Mouse (Mus musculus) left cerebral cortex, postnatal 14 days (tissue): Measurements from ENCODE around the gene Rims4. TPM values are rescaled to one million over a fixed set of nuclear protein-coding genes. Genes with fewer than 3 reads are reported as not detected.
A peak's percentile ranks its signal among the peaks of the same experiment; 100 is the strongest.

Experiments
- DNase-seq, 2 experiments: peaks; one replicate each; pipeline ENCODE4 v3.0.0; 2021 to 2022; ENCODE audit warnings: low spot score in 2 of 2, mixed read lengths in 1 of 2
- intact Hi-C: fragments of 180-260 bp; cut with DNase I; formaldehyde crosslinking; loops from one replicate; pipeline ENCODE4 v1.15.1; 2025
- total RNA-seq, 2 experiments: library from RNA; stranded (reverse); gene quantifications; 2 replicates each; pipeline ENCODE4 v1.2.3; 2021

Rims4 gene
- total RNA-seq, 2 experiments from 2014 or later: 111 to 125 TPM

DNA sequence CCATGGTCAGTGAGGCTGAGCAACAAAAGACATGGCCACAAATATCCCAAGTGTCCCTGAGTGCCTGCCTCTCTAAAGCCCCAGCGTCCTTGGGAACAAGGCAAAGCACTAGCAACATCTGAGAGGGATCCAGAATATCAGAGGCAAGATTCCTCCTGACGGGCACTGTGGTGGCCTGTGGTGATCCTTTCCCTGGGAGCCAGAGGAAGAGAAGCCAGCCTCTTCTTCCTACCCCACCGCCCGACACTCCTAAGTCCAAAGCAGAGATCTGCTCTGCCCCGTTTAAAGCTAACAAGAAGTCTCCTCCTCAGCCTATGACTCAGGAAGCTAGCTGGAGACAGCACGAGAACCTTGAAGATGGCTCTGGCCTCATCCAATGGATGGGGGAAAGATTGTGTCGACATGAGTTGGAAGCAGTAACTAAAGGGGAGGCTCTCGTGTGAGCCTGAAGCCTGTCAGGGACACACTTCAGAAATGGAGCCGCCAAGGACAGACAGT, 3.1 kb downstream of the Rims4 start:
- DNase-seq: peak in 1 of 2 experiments; percentile 65
- intact Hi-C loops: loop anchor here (5.0 kb wide), 1 partner anchor 58 kb away; no protein-coding TSS in a partner anchor

DNA sequence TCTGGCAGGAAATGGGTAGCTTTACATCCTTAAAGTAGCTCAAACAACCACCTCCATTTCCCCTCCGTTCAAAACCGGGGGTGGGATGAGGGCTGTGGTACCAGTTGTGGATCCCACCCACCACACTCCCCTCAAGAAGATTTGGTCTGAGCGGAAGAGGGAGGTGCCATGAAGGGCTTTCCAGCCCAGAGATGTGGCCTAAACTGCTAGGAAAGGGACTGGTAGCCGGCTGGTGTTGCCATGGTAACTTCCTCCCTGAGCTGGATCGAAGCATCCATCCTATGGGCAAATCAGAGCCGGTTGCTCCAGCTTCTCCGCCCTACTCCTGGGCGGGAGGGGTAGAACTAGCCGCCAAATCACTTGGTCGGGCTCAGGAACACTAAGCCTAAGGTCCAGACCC, 4.4 kb downstream of the Rims4 start:
- intact Hi-C loops: no loop called here
- DNase-seq: peak; percentile 82 to 86

DNA sequence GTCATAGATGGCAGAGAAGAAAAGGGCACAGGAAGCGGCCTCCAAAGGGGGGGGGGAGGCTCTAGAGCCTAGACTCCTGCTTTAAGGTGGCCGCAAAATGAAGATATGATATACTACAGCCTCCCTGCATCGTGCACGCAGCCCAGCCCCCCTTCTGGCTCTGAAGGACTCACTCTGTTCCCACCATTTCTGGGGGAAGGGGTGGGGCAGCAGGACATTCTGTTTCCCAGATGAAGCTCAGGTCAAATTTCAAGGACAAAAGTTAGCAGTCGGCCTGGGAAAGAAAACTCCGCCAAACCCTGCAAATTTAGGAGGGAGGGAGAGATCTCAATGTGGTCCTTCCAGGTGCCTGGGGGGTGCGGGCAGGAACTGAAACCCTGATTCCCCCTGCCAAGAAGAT, 4.8 kb downstream of the Rims4 start:
- intact Hi-C loops: no loop called here
- no peak for DNase-seq

DNA sequence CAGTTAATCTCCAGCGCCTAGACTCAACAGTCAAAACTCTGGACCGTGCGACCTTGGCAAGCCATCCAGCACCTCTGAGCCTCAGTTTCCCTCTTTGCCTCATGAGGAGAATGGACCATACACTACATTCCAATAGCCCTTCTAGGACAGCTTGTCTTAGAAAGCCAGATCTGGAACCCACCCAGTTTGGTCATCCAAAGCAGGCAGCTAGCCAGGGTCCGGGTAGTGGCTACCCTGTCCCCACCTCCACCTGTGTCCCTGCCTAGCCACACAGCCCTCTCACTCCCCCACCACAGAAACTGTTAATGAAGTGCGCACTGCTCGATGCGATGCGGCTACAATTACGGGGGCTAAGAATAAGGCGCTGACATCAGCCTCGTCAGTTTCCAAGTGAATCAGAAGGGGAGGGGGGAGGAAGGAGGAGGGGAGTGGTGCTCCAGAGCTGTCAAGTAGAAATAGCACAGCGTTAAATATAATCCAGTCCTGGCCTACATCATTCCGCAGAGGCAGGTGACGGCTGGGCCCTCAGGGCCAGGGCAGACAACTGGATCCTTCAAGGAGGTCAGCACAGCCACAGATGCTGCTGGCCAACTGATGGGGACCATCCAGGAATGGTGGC, 6.5 kb downstream of the Rims4 start:
- intact Hi-C loops: no loop called here
- peak; percentile 67 to 82 for DNase-seq

DNA sequence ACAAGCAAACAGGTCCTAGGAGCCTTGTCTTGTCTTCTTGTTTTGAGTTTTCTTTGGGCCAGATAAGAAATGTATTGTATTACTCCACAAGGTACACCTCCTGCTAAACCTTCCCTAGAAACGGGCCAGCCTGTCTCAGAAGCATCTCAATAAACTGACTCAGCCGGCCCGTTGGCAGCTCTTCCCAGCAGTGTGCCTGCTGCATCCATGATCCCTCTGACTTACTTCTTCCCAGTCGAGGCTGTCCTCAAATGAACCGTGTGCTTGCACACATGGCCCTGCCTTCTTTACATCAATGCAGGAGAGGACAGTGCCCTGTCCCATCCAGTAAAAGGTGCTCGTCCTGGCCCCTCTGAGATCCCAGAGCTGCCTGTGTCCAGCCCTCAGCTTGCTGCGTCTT, 8.9 kb downstream of the Rims4 start:
- no peak for DNase-seq
- intact Hi-C loops: no loop called here

DNA sequence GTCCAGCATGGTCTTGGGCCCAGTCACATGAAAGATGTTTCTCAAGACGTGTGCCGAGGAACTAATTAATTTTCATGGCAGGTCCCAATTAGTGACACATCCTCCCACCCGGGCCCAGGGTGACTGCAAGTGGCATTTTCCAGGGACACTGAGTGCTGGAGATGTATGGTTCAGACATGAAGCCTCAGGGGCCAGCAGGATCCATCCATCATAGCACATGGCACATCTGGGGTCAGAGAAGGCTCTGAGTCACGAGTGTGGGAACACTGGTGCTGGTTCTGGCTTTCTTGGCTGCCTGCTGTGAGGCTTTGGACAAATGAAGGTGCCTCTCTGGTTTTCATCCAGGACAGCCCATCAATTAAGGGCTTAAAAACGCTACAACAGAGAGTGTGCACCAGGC, 11.4 kb downstream of the Rims4 start:
- intact Hi-C loops: no loop called here
- DNase-seq: no peak

DNA sequence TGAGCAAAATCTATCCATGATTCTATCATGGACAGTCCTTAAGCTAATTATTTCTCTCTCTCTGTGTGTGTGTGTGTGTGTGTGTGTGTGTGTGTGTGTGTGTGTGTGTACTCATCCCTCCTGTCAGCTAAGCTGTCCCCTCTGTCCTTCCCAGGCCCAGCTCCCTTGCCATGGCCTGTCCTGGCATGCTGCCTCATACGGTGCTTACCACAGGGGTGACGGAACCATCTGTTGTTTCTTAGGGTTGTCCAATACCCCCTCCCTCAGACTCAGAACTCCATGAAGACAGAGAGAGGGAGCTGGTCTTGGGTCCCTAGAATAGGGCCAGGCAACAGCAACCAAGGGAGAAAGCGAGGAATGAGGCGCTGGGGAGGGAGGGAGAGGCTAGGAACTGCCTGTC, 14.2 kb downstream of the Rims4 start:
- no peak for DNase-seq
- intact Hi-C loops: no loop called here

DNA sequence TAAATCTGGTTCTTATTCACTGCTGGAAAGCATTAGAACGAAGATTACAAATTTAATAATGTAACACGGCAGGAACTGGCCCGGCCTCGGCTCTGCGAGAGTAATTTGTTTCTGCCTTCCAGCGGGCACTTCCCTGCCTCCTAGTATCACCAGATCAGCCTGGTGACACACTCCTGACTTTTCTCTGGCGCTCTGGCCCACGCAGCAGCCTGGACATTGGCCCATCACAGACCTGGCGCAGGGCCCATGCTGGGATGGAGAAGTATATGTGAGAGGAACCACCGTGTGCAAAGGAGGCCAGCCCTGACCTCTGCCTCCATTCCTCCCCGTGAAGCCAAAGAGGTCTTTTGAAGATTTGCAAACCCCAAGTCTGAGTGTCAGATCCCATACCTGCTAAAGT, 15.0 kb downstream of the Rims4 start:
- intact Hi-C loops: no loop called here
- no peak for DNase-seq

DNA sequence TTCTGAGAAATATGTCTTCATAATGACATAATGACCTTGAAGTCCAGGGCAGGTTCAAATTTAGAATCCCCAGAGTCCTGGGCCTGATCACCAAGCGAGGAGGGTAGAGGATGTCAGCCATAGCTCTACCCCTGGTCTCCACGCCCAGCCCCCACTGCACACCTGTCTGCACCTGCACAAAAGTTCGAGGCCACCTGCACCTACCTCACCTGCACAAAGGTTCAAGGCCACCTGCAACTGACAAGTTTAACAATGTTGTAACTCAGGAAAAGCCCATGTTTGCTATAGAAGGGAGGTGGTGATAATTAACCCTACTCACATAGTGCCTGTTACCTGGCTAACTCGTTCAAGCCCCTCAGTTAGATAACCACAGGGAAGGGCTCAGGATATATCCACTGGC, 16.0 kb downstream of the Rims4 start:
- intact Hi-C loops: no loop called here
- DNase-seq: no peak

DNA sequence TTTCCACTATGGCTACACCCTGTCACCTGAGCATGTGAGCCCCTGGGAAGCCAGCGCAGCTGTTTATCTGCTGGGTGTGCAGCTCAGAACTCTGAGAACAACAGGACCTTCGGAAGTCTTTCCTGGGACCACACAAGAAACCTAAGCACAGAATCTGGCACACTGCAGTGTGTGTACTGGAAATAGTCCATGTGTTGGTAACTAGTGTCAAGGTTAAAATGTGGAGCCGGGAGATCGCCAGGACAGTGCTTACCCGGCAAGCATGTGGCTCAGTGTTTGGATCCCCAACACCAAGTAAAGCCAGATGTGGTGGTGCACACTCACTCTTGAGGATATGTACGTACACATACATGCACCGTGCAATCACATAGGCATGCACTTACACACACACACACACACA, 17.4 kb downstream of the Rims4 start:
- intact Hi-C loops: no loop called here
- DNase-seq: no peak

DNA sequence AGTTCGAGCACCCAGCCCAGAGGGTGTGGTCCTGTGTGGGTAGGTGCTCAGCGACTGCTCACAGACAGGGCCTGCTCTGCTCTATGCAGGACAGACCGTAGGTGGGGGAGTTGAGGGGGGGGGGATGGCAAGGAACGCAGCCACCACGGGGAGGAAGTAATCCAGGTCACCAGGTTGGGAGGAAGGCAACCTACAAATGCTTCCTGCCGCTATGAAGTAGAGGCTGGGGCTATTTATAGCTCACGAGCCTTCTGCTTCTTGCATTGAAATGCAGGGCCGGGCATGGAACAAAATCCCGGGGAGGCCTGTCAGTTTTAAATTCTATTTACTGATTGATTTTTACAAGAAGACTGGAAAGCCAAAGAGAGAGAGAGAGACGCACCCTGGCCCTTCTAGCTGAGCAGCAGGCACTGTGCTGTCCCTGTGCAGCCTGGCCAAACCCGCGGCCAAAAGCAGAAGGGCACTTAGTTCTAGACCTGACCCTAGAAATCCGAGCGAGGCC, 18.5 kb downstream of the Rims4 start:
- intact Hi-C loops: no loop called here

DNA sequence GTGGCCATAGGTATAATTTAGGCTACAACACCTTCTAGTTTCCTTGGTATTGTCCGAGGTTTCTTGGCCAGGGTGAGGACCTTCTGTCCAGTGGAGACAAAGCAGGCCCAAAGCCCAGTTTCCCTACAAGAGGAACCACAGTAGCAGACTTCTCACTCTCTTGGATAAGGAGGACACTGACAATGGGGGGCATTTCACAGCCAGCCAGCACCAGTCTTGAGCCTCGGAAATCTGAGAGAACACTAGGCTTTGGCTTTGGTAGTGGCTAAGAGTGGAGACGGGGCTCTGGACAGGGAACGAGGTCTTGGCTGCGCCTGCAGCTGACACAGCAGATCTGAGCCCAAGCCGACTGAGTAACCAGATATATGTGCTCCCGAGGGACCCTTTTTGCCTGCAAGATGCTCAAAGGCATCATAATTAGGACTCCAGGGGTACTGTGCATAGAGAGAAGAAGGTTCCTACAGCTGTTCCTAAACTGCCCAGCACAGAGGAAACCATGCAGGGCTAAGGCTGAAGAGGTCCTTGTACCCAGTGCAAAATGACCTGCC, 20.4 kb downstream of the Rims4 start:
- intact Hi-C loops: no loop called here
- DNase-seq: no peak

More for the DNA sequence above, 18.5 kb downstream of the Rims4 start:
- DNase-seq: no peak

DNA sequence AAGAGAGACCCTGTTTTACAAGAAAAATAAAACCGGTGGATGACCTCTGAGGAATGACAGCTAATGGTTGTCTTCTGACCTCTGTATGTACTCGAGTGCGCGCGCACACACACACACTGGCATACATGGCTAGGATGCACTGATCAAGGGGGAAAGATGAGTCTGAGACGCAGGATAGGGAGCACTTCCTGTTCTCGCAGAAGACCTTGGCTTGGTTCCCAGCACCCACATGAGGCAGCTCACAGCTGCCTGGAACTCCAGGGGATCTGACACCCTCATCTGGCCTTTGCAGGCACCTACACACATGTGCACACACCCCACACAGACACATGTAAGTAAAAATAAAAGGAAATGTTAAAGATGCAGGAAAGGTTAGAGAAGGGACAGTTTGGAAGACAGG, 21.5 kb downstream of the Rims4 start:
- no peak for DNase-seq
- intact Hi-C loops: no loop called here

DNA sequence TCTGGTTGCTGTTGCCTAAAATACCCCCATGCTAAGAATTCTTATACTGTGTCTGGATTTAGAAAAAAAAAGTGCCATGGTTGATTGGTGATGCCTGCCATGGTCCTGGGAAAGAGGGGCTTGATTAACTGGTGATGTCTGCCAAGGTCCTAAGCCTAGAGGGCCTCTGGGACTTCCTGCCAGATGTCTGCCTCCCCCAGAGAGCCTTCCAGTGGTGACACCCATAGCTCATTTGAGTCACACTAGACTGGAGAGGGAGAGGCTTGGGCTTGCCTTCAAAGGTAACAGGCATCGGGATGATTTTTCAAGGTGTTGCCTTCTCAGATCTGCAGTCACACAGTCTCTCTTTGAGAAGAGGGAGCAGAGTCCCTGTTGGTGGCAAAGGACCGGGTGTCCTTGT, 23.3 kb downstream of the Rims4 start:
- intact Hi-C loops: no loop called here
- no peak for DNase-seq

DNA sequence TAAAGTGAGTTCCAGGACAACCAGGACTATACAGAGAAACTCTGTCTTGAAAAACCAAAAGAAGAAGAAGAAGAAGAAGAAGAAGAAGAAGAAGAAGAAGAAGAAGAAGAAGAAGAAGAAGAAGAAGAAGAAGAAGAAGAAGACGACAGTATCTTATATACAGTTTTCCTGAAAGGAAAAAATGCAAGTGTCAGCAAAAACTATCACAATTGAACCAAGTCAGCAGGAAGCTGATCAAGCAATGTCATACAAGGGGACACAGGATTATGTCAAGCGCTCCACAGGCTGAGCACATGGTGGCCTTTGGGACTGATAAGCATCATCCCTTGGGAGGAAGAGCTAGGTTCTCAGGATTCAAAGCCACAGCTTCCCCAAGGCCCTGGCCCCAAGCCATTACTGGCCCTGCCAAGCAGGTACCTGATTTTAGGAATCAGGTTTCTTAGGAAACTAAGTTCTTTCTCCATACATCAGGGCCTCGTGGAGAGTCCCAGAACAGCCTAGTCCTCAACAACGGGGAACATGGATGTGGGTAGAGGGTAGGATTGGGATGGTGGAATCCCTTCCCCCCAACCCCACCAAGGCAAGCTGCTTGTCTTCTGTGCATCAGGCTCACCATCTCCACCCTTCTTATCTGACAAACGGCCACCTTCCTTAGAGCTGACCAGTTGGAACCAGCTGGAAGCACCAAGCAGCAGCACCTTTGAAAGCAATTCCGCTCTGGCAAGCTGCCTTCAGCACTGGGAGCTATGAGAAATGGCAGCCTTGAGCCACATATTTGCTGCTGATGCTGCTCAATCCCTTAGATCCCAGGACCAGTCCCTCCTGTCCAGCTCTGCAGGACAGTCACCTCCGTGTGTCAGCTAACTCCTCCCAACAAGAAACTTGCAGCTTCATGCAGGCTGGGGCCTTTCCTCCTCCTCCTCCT, 24.8 kb downstream of the Rims4 start:
- intact Hi-C loops: no loop called here
- no peak for DNase-seq

DNA sequence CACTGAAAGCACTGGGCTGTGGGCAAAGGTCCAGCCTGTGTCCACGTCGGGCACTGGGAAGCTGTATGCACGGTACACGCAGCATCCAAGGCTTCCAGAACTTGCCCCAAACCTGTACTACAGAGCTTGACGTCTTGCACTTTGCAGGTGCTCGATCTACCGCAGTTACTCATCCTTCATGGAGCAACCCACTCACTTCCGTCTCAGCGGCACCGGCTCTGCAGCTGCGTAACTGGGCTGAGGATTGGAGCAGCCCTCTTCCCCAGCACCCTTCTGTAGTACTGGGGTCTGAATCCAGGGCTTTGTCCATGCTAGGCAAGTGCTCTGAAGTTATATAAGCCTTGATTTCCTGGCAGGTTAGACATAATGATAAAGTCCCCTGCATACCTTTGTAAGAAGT, 27.2 kb downstream of the Rims4 start:
- intact Hi-C loops: no loop called here
- DNase-seq: no peak

DNA sequence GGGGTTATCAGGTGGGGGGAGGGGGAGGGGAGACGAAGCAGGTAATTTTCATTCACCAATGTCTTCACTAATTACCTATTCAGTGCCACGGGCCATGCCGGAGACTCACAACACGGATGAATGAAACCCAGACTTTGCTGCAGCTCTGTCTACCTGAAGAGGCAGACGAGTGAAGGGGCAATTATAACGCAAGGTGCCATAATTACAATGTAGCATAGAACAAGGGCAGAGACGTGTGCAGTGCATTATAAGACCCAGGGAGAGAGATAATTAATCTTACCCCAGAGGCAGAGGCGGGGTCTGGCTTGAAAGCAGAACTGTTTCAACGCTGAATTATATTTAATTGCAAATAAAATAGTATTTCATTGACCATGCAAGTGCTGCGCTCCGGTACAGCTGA, 27.9 kb downstream of the Rims4 start:
- no peak for DNase-seq
- intact Hi-C loops: no loop called here

DNA sequence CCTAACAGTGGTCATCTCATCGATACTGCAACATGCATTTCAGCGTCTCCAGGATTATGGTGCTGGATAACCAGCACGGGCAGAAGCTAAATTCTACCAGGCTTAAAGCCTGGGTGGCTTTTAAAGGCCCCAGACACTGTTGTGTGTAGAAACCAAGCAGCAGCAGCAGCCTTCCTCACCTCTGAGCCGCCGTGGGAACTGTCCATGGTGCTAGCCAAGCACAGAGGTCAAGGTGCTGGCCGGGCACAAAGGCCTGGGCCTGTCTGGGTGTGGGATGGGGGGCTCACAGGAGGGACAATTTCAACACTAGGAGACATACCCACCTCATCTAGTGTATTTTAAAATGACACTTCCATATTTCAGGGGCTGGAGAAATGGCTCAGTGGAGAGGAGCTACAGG, 29.1 kb downstream of the Rims4 start:
- intact Hi-C loops: no loop called here
- no peak for DNase-seq

DNA sequence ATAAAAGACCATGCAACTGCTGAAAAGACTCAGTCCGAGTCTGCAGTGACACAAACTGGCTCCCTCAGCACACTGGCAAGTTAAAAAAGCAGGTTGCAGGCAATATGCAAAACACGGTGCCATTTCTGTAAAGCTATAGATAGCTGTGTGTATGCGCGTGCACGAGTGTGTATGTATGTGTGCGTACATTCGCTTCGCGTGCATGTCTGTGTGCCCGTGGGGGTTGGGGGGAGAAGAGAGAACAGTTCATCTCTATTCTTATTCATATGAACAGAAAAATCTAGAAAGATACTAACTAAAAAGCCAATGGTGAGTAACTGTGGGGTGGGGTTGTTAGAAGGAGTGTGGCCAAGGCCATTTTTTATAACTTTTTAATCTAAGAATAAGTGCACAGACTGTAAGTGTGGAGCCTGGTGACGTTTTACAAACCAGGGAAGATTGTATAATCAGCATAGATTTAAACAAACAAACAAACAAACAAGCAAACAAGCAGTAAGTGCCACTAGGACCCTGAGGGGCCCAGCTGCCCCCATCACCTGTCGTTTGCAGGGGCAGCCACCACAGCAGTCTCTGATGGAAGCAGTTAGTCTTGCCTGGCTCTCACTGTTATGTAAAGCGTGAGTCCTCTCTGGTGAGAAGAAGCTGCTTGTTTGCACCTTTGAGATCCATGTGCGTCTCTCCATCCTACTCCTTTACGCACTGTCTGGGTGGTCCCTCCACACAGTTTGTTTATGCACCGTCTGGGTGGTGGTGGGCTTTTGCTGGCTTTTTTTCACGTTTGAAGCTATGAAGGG, 35.4 kb downstream of the Rims4 start:
- DNase-seq: peak in 1 of 2 experiments; percentile 72
- intact Hi-C loops: no loop called here

DNA sequence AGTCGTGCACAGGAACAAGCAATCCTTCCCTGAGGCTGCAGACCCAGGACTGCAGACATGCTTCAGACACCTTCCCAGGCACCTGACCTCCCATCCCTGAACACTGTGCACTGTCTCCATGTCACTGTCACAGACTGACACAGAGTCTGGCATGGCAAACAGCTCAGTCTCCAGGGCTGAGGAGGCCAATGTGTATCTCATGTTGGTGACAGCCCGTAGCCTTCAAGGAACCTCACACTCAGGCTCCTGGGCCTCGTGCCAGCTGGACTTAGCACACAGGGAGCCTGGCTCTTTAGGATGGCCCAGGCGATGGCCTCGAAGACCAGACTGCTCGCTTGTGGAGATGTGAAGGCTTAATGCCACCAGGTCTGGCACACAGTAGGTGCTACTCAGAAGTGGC, 37.6 kb downstream of the Rims4 start:
- no peak for DNase-seq
- intact Hi-C loops: no loop called here
